Mouse (Mus musculus) G1E (cell line): ENCODE measurements around the gene Gcnt2.

ENCODE experiments used
- CTCF ChIP-seq: IDR thresholded peaks from 2 replicates; pipeline ENCODE4 v1.5.1; 2012; ENCODE audit warnings: low read depth, low read length, inconsistent platforms, mixed read lengths
- GATA1 ChIP-seq: IDR thresholded peaks from 2 replicates; pipeline ENCODE4 v1.6.1; 2012; ENCODE audit warnings: borderline replicate concordance, low read length, inconsistent platforms, mixed read lengths
- GATA2 ChIP-seq: IDR thresholded peaks from 2 replicates; pipeline ENCODE4 v1.6.1; 2012; ENCODE audit warnings: low read depth, low read length, inconsistent platforms, borderline replicate concordance
- TAL1 ChIP-seq: conservative IDR thresholded peaks from 2 replicates; pipeline ENCODE4 v1.6.1; 2012; ENCODE audit warnings: low read depth, low read length, inconsistent platforms, mixed read lengths

DNA sequence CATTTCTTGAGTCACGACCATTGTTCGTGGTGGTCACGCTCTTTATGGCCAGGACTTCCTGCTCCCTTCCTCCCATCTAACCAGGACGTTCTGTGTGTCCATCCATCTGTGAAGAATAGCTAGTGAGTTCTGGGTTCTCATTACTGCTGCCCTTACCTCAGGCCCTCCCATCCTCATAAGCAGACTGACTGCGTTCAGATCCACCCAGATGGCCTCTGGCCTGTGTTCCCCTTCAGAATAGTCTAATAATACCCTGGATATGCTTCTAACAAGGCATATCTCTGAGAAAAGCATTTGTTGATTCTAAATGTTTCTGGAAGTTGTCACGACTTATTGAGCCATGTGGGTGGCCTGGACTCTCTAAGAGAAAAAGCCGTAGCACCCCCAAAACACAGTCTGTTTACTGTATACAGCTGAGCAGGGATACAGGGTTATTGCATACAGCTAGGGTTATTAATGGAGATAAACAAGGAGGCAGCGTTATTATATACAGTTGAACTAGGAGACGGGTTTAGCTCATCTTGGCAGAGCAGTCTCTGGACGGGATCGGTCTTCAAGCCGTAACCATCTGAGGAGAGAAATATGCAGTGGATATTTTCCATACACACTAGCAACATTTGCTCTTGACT lies 42.4 kb downstream of the Gcnt2 start:
- TF ChIP-seq GATA2 (no peak), CTCF (no peak), TAL1 (no peak), GATA1 (no peak)
